Mouse (Mus musculus) liver, postnatal 0 days (tissue): ENCODE measurements at regions not wholly inside any gene's neighbourhood (a gene's known extent, or its start where the extent isn't known, plus 50 kb on each side); places are given as distances from the start of the nearest gene placed in this dataset.

ENCODE experiments used
- ATAC-seq: fragments of 200-750 bp; cut with Nextera tagmentation; 2 replicates; pipeline ENCODE4 v1.8.0; 2017; ENCODE audit warnings: mild to moderate bottlenecking, moderate library complexity
- DNase-seq: peaks from one replicate; pipeline ENCODE4 v3.0.0-alpha.2; 2016
- H3K27ac ChIP-seq: fragments of 300-500 bp; sonication (generic); 2 replicates; pipeline ENCODE4 v1.5.1; 2014; ENCODE audit warnings: antibody characterized with exemption, moderate library complexity, mild to moderate bottlenecking, low read depth
- H3K27me3 ChIP-seq: fragments of 300-500 bp; sonication (generic); 2 replicates; pipeline ENCODE4 v1.6.1; 2014; ENCODE audit warnings: low read length, control low read depth, mixed read lengths; ENCODE audit not compliant: insufficient read depth
- H3K36me3 ChIP-seq: fragments of 300-500 bp; sonication (generic); replicated peaks from 2 replicates; pipeline ENCODE4 v1.6.1; 2014; ENCODE audit warnings: mild to moderate bottlenecking, control low read depth, low read length, moderate library complexity, mixed read lengths; ENCODE audit not compliant: insufficient read depth
- H3K4me1 ChIP-seq: fragments of 300-500 bp; sonication (generic); 2 replicates; pipeline ENCODE4 v1.6.1; 2014; ENCODE audit warnings: antibody characterized with exemption, mild to moderate bottlenecking, control low read depth; ENCODE audit not compliant: insufficient read depth
- H3K4me2 ChIP-seq: fragments of 300-500 bp; sonication (generic); 2 replicates; pipeline ENCODE4 v1.6.1; 2014; ENCODE audit warnings: low read depth, mild to moderate bottlenecking, low read length, moderate library complexity, mixed read lengths
- H3K4me3 ChIP-seq: fragments of 300-500 bp; sonication (generic); 2 replicates; pipeline ENCODE4 v1.5.1; 2014; ENCODE audit warnings: low read depth, low read length
- H3K9ac ChIP-seq: fragments of 300-500 bp; sonication (generic); replicated peaks from 2 replicates; pipeline ENCODE4 v1.6.1; 2014; ENCODE audit warnings: mild to moderate bottlenecking, moderate library complexity
- H3K9me3 ChIP-seq: fragments of 300-500 bp; sonication (generic); 2 replicates; pipeline ENCODE4 v1.6.1; 2016; ENCODE audit warnings: mild to moderate bottlenecking, control low read depth, low read length, mixed read lengths
- CTCF ChIP-seq: sonication (generic); IDR thresholded peaks from 2 replicates; pipeline ENCODE4 v1.5.1; 2016; ENCODE audit warnings: antibody characterized with exemption, low read depth
- EP300 ChIP-seq: IDR thresholded peaks from 2 replicates; pipeline ENCODE4 v1.6.1; 2016; ENCODE audit warnings: antibody characterized with exemption, low read depth, mild to moderate bottlenecking
- WGBS: fragments of 180-500 bp; shearing (Covaris S2); extraction: QIAGEN DNeasy Blood & Tissue Kit; methylation state at CpG from one replicate; pipeline ENCODE4 v1.1.7; 2014; ENCODE audit not compliant: insufficient replicate concordance; 5-methylcytosine and 5-hydroxymethylcytosine counted together

DNA sequence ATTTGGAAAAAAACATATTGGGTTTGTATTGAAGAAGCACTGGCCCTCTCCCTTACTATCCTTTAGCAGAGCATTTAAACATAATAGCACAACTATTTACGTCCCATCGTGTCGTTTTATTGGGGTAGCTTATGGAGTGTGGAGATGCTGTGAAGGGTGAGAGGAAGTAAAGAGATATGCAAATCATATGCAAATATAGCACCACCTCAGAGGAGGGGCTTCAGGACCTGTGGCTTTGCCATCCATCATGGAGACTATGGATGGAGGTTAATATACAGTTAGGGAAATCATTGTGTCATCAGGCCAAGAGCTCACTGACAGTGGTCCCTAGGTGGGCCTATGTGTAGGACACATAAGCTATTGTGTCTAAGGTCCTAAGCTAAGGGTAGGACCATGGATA lies 178.2 kb downstream of the Tle3 start:
- no peaks in the 10 kb centered on the region for H3K9me3 ChIP-seq
- TF ChIP-seq EP300 (no peak), CTCF (no peak)
- no peak for ATAC-seq
- H3K36me3 ChIP-seq: no peaks in the 10 kb centered on the region
- DNase-seq: no peak
- no peaks in the 10 kb centered on the region for H3K27me3 ChIP-seq
- H3K9ac ChIP-seq: no peak overlapping the region
- no peaks in the 10 kb centered on the region for H3K4me1 ChIP-seq
- H3K4me2 ChIP-seq: no peak overlapping the region
- H3K27ac ChIP-seq: no peak overlapping the region
- 80% methylated on average over 3 of the region's 3 CpGs for WGBS
- no peak overlapping the region for H3K4me3 ChIP-seq

GRCm38 (mm10) chr9:61549692-61550241 lies 177.6 kb downstream of the Tle3 start:
- no peak overlapping the region for H3K4me3 ChIP-seq
- no peak overlapping the region for H3K27ac ChIP-seq
- no peak for DNase-seq
- WGBS: 50% methylated on average over 5 of the region's 5 CpGs
- H3K9ac ChIP-seq: no peak overlapping the region
- no peaks in the 10 kb centered on the region for H3K36me3 ChIP-seq
- no peaks in the 10 kb centered on the region for H3K27me3 ChIP-seq
- no peaks in the 10 kb centered on the region for H3K9me3 ChIP-seq
- TF ChIP-seq CTCF (no peak), EP300 (no peak)
- no peak overlapping the region for H3K4me2 ChIP-seq
- ATAC-seq: no peak
- no peaks in the 10 kb centered on the region for H3K4me1 ChIP-seq

DNA sequence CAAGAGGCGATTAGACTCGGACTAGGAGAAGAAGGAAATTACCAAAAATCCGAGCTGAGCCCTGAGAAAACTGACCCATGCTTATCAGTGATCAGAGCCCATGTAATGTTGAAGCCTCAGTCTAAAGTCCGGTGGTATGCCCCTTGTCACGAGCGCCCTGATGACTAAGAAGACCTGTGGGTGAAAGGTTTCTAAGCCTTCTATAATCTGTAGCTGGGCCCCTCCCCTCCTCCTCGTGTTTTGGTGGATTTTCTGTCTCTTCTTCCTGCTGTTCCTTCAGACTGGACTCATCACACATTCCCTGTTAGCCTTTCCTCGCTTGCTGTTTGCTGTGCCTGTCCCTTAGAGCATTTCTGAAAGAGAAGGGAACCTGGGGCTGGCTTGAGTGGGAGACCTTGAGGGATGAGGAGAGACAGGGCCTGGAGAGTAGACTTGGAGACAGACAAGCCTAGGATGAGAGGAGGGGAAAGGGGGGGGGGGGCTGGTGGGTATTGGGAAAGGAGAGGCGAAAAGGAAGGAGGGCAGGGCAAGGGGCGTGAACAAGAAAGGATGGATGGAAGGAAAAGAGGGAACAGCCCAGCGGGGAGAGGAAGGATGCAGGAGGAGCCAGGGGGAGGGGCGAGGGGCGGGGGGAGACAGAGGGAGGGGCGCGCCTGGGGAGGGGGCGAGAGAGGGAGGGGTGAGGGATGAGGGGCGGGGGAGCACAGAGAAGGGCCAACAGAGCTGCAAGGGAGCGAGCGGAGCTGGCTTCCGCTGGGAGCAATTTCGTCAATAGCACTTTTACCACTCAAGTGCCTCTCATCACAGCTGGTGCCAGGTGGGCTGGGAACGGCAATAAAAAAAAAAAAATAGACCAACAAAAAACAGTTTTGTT lies 165.4 kb downstream of the Tle3 start:
- peaks cover 2% of the 10 kb centered on the region; the same call in 1 of the 2 replicates for H3K9me3 ChIP-seq
- no peak overlapping the region for H3K27ac ChIP-seq
- 23% methylated on average over 19 of the region's 22 CpGs for WGBS
- no peak overlapping the region for H3K4me3 ChIP-seq
- no peak for DNase-seq
- no peaks in the 10 kb centered on the region for H3K27me3 ChIP-seq
- ATAC-seq: no peak
- no peaks in the 10 kb centered on the region for H3K36me3 ChIP-seq
- TF ChIP-seq EP300: no peak
- TF ChIP-seq CTCF: no peak
- H3K9ac ChIP-seq: no peak overlapping the region
- no peak overlapping the region for H3K4me2 ChIP-seq
- no peaks in the 10 kb centered on the region for H3K4me1 ChIP-seq

GRCm38 (mm10) chr9:61533237-61533636 lies 161.1 kb downstream of the Tle3 start:
- 72% methylated on average over 9 of the region's 9 CpGs for WGBS
- Histone ChIP-seq H3K4me3 (no peak overlapping the region), H3K9me3 (no peaks in the 10 kb centered on the region), H3K4me1 (no peaks in the 10 kb centered on the region), H3K4me2 (no peak overlapping the region), H3K27ac (no peak overlapping the region), H3K36me3 (no peaks in the 10 kb centered on the region), H3K9ac (no peak overlapping the region), H3K27me3 (no peaks in the 10 kb centered on the region)
- ATAC-seq: no peak
- no peak for DNase-seq
- TF ChIP-seq CTCF (no peak), EP300 (no peak)

DNA sequence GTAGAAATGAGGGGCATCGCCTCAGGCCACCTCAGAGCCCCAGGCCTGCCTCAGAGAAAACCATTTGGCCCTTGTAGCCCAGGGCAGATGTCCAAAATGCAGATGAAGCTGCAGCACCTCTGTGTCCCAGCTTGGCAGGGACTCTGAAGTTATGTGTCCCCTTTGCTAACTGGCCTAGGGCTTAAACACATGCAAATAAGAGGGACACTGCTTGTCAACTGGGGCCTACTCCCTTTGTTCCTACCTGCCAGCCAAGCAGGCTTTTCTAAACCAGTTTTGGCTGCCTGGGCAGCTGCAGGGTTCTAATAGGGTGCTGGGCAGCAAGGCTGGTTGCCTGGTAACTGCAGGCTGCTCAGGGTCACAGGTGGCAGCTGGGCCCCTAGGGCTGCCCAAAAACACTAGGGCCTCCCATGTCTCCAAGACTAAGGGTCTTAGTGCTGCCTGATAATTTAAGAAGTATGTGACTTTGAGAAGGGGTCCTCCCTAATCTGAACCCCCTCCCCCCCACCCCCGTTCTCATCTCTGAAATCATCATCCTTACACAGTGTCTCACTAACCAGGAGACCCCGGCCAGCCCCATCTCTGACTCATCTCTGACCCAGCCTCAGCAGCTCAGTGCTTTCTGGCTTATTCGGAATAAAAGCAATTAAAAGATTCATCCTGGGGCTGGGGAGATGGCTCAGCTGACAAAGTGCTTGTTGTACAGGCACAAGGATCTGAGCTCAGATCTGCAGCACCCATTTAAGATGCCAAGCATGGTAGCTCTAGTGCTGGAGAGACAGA lies 158.3 kb downstream of the Tle3 start:
- DNase-seq: no peak
- no peak overlapping the region for H3K4me2 ChIP-seq
- no peak for ATAC-seq

DNA sequence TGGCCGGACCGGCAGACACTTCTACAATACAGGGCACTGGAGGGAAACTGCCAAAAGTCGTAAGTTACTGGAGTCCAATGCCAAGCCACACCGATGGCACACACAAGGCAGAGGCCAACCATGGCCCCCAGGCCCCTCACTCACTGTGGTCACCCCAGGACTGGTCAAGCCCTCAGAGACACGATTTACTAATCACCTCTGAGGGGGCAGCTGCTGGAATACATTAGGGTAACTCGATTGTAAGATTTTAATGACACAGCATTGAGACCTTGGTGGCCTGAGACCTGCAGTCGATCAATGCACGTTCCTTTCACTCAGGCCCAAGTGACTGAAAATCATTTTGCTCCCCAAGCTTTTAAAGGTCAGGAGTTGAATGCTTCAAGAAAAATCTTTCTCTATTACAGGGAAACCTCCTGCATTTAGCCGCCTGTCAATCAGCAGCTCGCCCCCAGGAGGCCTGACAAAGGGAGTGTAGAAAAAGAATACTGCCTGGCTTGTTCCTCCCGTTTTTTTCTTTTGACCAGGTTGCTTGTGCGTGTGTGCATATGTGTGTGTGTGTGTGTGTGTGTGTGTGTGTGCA lies 156.2 kb downstream of the Tle3 start:
- Histone ChIP-seq H3K9me3 (no peaks in the 10 kb centered on the region), H3K27me3 (no peaks in the 10 kb centered on the region), H3K4me2 (no peak overlapping the region), H3K4me1 (no peaks in the 10 kb centered on the region), H3K27ac (no peak overlapping the region), H3K9ac (no peak overlapping the region), H3K36me3 (no peaks in the 10 kb centered on the region), H3K4me3 (no peak overlapping the region)
- WGBS: 69% methylated on average over 12 of the region's 12 CpGs
- DNase-seq (no peak), ATAC-seq (no peak)
- no peak for TF ChIP-seq EP300
- no peak for TF ChIP-seq CTCF

More for the DNA sequence above, 158.3 kb downstream of the Tle3 start:
- WGBS: 69% methylated on average over 3 of the region's 4 CpGs
- H3K9ac ChIP-seq: no peak overlapping the region
- H3K4me3 ChIP-seq: no peak overlapping the region
- TF ChIP-seq CTCF: no peak
- no peak for TF ChIP-seq EP300
- no peaks in the 10 kb centered on the region for H3K4me1 ChIP-seq
- H3K9me3 ChIP-seq: no peaks in the 10 kb centered on the region
- H3K36me3 ChIP-seq: no peaks in the 10 kb centered on the region
- H3K27ac ChIP-seq: no peak overlapping the region
- H3K27me3 ChIP-seq: no peaks in the 10 kb centered on the region
